Mouse (Mus musculus) adrenal gland, adult 18-20 months (tissue): ENCODE measurements around the gene Matn1. TPM values are rescaled to one million over a fixed set of nuclear protein-coding genes. Genes with fewer than 3 reads are reported as not detected.

ENCODE experiments used
- DNase-seq, 2 experiments: peaks; one replicate each; pipeline ENCODE4 v3.0.0; 2021 to 2022; ENCODE audit warnings: low spot score in 2 of 2
- total RNA-seq, 2 experiments: library from RNA; stranded (reverse); gene quantifications; 1 replicate in 1 of 2; 2 replicates in 1 of 2; pipeline ENCODE4 v1.2.3; 2021

The Matn1 gene
- total RNA-seq, 2 experiments from 2014 or later, result not detected

DNA sequence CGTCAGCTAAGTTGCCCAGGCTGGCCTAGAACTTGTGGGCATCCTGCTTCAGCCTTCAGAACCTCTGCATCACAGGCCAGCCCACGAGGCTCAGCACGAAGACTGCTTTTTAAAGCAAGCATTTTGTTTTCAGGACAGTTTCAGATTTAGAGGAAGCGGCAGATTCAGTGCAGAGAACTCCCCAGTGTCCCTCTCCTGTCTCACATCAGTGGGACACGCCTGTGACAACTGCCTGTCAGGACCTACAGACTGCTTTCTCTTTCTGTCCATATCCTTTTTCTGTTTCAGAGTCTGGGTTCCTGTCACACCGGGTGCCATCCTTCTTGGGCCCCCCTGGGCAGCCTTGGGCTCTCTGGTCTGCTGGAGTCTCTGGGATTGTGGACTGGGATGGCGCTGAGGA lies 27.5 kb upstream of the Matn1 start:
- DNase-seq, result no peak

DNA sequence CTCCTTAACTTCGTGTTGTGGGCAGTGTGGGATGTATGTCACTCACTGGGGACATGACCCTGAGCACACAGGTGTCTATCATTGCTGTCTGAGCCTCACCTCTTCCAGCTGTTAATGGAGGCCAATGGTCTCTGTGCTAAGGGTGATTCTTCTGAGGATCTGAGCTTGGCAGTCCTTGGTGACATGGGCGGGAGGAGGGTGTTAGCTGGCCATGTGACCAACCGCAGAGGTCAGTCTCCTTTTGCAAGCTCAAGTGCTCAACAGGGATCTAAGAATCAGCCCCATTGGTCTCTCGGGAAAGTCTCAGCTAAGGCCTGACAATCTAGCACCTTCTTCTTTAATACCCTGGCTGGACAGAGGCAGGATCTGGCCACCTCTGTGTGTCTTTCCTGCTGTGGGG lies 26.6 kb upstream of the Matn1 start:
- DNase-seq, result no peak

DNA sequence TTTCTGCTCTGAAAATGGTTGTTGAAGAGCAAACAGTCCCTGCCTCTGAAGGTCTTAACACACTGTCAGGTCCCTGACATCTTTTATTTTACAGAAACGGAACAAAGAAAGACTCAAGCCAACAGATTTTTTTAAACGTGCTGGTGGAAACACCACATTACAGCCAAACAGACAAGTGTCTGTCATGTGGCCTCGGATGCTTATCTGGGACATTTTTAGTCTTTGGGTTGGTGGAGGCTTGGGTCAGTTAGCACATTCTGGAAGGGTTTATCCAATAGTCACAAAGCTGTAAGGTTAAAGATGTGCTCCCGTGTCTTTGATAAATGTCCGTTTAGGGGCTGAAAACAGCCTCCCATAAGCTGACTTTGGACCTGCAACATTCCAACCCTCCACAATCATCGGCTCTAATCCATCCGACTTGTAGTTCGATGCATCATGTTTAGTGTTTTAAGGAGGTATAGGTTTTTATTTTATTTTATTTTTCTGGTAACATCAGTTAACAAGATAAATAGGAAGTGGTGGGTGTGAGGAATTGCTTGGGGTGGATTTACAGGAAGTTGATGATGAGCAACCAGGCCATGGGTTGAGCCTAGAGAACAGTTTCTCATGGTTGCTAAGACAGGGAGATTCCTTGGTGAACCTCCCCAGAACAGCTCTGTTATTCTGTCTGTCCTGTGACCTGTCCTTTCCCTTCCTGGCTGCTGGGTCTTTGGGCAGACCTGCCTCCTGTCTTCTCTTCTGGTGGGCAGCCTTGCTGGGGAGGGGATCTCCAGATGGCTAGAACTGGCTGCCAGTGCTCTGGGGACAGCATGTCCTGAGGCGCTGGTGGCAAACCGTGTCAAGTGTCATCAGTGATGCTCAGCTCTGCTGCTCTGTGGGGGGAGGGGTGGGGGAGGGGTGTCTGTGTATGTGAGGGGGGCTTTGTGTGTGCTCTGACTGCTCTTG lies 25.1 kb upstream of the Matn1 start:
- DNase-seq, result no peak

DNA sequence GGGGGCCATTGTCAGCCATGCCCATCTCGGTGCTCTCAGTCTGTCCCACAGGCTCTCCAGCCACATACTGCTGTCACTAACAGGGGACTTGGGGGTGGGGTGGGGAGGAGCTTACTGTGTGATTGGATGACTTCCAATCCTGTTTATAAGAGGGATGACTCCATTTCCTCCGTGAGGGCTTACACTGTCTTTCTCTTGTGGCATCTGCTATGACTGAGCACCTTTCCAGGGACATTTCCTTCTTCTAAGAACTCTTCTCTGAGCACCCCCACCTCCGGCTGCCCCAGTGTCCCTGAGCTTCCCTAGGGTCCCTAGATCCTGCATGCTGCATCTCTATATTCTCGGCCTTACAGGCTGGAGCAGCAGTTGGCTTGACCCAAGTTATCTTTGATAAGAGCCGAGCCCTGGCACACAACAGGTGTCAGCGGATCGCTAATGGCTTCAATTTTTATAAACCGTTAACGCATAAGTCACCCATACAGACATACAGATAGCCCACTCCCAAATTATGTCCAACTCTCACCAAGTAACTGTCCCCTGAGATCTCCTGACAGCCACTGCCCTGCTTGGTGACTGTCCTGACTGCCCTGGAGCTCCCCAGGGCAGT lies 24.3 kb upstream of the Matn1 start:
- no peak for DNase-seq

DNA sequence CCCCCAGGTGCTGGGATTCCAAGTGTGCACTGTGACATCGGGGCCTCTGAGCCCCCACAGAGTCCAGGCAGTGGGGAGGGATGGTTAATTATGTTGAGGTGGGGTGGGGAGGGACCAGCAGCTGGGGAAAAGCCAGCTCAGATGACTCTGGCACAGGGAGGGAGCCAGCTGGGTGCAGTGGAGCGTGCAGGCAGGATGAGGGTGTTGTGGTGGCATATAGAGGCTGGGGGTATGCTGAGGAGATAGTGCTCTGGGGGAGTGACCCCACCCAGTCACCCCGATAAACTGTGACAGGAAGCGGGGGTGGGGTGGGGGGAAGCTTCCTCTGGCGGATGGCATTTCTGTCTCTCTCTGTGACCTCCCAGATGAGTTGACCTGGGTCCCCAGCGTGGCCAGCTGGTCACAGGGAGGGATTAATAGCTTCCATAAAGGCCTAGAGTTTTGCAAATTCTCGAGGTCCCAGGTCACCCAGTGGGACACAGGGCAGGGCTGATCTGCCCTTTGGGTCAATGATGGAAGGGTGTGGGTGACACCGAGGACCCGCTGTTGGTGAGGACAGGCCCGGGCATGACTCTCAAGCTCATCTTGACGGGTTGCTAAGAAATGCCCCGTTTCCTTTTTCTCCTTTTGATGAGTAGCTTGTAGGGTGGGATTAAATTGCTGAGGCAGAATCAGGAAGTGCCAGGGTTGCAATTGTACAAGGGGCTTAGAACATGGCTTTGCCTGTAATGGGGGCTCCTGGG lies 23.1 kb upstream of the Matn1 start:
- DNase-seq, result no peak

DNA sequence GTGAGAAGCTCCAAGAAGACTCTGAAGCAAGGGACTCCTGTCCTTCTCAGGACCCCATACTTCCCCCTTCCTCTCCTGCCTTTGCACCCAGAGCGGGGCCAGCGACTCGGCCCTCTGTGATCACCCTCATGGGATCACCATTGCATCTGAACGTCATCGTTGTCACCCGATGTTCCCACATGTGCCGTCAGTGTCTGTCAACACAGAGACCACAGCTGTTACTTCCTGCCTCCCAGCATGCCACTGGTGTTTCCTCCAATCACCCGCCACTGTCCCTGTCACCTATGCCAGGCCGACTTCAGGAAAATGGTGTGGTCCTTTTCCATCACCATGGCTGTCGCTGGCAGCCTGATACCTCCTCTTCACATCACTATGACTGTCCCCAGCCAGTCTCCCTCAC lies 22.2 kb upstream of the Matn1 start:
- no peak for DNase-seq

DNA sequence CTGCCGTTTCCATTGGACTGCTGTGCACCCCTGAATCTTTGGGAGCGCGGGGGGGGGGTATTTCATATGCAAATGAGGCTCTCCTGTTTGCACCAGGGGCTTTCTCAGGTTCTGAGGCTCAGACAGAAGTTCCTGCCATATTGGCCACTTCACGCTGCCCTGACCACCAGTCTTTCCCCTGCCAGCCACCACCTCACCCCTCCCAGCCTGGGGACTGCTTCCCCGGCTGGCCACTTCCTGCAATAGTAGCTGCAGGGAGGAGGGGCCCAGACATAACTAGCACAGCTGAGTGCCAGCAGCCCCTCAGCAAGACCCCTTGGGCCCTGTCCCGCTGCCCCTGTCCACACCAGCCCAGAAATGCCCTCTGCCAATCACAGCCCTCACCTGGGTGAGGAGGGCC lies 17.9 kb upstream of the Matn1 start:
- DNase-seq, result no peak

DNA sequence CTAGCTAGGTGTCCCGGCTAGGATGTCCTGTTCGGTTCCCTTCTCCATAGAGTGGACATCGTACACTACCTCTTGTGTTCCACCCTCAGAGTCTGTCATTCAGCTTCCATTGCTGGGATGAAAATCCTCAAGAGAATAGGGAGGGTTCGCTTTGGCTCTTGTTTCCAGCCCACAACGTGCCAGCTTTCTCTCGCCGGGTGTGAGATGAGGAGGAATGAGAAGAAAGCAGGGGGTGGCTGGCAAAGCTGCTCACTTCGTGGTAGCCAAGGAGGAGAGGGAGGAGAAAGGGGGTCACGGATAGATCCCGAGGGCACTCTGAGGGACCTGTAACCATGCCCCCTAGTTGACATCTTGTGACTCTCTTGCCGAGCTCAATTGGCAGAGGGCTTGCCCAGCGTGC lies 16.4 kb upstream of the Matn1 start:
- DNase-seq, result no peak

DNA sequence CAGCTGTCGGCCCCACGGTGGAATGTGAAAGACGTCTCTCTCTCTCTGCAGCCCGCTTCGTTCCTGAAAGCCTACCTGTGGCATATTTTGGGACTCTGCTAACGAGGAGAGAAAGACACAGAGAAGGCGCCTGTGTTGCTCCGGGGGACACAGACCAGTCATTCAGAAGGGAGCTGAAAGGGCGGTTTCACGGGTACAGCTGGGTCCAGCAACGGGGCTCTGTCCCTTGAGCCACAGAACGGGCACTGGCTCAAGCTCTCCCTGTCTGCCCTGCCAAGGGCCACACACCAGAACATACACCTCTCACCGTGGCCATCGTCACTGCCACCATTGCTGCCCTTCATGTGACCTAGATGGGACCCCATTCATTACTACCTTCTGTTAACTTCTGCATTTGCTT lies 1.5 kb upstream of the Matn1 start:
- no peak for DNase-seq

DNA sequence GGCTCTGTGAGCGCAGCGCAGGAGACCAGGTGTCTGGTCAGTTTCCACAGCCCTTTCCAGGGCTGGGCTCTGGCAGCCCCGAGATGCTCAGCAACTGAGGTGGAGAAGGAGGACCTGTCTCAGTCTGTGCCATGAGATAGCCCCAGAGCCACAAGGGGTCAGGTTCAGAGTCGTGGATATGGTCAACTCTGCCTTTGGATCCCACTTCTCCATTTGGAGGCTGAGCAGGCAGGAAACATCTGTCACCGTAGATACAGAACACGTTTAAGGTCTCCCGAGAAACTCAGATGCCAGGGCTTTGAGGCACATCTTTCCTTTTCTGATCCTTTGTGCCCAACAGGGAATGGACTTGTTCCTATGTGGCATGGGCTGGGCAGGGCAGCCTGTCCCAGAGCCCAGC lies 594 bp downstream of the Matn1 start:
- no peak for DNase-seq

DNA sequence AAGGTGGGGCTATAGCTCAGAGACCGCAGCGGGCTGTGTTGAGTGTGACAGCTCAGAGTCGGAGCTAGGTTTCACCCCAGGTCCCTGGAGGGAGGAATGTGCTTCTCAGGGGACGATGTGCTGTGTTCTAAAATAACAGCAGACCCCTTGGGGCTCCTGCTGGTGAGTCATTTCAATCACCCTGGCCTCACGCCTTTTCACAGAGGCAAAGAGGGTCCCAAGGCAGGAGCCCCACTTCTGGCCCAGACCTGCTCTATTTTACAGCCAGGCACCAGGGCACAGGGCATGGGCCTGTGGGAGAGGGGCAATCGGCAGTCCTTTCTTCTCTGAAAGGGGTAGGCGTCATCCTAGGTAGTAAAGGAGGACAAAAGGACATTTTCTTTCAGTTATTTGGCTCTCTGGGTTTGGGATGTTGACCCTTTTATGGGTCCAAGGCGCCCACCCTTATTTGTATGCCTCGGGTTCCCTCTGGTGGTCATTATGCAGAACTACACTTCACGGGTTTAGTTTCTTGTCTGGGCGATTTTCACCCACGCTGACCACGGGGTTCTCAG lies 3.0 kb downstream of the Matn1 start:
- DNase-seq, result no peak

DNA sequence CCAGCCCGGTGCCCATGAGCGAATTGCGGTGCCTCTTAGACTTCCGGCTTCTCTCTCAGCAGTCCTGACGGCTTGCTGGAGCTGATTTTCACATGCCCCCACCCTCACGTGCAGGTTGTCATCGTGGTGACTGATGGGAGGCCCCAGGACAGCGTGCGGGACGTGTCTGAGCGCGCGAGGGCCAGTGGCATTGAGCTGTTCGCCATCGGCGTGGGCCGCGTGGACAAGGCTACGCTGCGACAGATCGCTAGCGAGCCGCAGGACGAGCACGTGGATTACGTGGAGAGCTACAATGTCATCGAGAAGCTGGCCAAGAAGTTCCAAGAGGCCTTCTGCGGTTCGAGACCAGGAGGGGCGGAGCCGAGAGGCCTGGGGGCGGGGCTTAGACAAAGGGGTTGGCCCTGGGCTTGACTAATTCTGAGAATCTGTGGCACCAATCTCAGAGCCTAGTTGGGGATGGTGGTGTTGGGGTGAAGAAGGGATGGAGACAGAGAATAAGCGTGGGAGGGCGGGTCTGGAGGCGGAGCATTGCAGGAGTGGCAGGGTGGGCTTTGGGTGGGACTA lies 5.7 kb downstream of the Matn1 start:
- no peak for DNase-seq

DNA sequence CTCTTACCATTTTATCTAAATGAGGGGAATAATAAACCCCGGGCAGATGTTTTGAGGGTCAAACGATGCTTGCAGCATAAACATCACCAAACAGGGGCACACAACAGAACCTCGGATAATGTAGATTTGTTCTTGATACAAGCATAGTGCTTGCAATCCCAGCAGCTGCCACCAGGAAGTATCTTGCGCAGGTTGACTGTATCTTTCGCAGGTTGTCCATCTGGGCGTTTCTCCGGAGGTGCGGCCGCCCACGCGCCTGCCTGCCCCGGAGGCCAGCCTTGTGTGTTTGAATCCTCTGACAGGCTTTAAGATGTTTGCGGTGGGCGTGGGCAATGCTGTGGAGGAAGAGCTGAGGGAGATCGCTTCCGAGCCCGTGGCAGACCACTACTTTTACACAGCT lies 8.3 kb downstream of the Matn1 start:
- DNase-seq, result no peak

DNA sequence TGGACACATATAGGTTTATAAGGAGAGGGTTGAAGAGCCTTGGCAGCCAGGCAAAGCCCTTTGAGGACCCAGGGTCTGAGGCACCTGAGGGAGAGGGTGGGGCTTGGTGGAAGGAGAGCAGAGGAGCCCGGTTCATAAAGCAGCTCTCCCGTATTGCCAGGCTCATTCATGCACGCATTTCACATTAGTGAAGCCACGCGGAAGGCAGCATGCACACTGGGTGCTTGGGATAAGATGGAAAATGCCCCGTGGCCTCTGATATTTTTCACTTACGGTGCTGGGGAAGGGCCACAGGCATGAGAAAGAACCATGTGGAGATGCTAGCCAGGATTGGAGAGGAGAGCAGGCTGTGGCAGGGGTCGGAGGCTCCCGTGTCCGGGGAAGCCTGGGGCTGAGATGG lies 13.0 kb downstream of the Matn1 start:
- DNase-seq, result no peak

DNA sequence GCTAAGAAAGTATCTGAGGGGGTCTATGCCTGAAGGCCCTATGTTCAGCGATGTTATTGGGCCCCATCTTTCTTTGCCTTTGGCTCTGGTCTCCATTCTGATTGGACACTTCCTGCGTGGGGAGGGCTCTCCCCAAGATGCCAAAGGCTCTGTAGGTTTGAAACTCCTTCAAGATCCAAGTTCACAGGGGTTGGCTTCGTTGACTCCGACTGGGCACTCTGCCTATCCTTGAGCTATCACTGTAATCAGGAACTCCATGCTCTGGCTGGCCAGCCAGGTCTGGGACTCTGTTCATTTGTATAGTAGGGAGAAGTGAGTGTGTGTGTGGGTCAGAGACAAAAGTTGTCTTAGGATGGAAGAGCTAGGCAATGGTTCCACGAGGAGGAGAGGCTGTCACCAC lies 14.6 kb downstream of the Matn1 start:
- no peak for DNase-seq

DNA sequence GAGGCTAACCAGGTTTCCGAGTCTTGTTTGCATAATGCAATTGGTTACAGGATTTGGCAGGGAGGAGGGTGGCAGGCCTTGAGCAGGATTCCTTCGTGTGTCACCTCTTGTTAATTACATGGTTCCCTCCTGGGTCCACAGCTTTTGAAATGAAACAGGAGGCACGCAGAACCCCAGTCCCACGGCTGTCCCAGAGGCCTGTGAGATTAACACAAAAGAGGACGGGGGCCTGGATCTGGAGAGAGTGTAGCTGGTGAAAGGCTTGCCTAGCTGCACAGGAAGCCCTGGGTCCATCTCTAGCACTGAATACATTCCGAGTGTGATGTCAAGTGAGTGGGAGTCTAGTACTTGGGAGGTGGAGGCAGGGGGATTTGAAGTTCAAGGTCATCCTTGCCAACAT lies 15.5 kb downstream of the Matn1 start:
- no peak for DNase-seq

DNA sequence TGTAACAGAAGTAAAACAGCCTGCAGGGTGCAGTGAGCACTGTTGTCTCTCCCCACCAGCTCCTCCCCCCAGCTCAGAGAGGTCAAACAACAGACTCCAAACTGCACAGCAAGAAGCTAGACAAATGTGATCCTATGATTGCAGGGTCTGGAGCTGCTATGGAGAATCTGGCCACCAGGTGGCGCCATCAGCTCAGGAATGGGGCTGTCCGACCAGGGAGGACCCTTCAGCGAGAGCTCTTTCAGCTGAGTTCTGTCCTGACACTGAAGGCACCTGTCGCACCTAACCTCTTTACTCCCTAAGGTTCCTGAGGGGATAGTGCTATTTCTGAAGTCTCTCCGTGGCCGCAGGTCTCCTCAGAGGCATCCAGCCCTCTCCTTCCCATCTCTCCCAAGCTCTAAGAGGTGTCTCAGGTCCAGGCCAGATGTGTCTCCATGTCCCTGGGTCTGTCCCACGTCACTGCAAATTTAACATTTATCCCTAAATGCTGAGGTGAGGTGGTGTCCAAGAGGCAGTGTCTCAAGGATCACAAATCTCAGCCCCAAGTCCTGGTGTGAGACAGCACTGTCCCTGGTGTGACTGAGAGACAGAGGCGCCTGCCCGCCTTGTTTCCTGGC lies 16.0 kb downstream of the Matn1 start:
- DNase-seq, result peak; percentile 91 to 92

DNA sequence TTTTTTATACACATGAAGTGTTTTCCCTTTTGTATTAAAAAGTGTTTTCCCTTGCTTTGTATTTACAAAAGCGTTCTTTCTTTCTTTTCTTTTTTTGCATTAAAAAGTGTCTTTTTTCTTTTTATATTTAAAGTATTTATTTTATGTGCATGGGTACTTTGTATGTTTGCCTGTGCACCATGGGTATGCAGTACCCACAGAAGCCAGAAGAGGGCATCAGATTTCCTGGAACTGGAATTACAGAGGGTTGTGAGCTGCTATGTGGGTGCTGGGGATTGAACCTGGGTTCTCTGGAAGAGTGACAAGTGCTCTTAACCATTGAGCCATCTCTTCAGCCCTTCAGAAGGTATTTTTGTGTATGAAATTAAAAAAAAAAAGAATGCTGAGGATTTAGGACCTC lies 27.1 kb downstream of the Matn1 start:
- DNase-seq, result no peak

DNA sequence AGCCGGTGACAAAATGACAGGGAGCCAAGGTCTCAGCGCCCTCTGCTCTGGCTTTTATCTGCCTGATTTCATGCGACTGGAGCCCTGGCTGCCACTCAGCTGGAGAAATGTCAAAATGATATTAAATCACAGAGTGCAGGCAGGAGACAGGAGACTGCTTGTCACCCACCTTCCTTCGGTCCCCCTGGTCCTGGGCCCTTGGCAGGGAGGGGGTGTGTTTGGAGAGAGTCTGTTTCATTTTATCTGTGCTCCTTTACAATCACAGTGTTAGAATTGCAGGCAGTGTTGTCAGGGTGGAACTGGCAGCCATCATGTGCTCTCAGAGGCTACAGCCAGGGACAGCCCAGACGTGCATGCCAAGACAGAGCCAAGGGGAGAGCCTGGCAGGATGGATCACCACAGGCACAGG lies 28.2 kb downstream of the Matn1 start:
- peak in 1 of 2 experiments; percentile 11 for DNase-seq

DNA sequence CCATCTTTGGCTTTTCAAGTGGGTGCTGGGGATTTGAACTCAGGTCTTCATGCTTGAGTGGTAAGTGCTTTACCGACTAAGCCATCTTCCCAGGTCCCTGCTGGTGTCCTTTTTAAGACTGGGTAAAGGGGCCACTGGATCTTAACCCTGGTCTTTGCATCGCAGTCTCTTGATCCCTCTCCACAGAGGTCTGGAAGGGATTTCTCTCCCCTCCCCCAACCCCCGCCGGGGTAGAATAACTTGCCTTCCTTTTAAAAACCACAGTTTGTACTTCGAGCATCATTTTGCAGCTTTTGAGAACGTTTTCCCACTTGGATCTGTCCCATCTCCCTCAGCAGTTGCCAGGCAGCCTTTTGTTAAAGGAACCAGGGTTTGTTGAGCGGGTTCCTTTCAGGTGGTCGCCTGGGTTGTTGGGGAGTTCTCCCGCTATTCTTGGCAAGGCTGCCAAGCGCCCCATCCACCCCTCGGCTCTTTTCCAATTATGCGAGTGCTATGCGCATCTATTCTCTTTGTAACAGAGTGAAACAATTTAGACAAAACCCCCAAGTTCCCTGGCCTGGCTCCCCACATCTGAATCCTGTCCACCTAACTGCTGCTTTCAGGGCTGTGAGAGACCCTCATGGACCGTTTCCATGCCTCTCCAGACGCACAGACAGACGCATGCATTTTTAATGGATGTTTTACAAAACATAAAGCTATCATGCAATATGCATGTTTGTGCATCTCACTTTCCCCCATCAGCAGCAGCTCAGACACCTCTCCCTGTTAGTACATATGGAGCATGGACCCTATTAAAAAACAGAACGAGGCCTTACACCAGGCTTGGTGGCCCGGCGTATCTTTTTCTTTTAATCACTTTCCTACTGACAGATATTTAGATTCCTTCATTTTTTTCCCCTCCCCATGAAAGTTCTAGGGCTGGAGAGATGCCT lies 29.4 kb downstream of the Matn1 start:
- no peak for DNase-seq
